Mouse (Mus musculus): ENCODE data around the gene Npas2.

Npas2 gene

GRCm38 (mm10) chr1:39228401-39228800 lies 34.9 kb downstream of the Npas2 start:
- DNase-seq = no peak

- no peak for DNase-seq
Measured at GRCm38 (mm10) chr1:39230021-39230420, 36.5 kb downstream of the Npas2 start.

GRCm38 (mm10) chr1:39234815-39235449 lies 41.4 kb downstream of the Npas2 start:
- no peak for DNase-seq

DNA sequence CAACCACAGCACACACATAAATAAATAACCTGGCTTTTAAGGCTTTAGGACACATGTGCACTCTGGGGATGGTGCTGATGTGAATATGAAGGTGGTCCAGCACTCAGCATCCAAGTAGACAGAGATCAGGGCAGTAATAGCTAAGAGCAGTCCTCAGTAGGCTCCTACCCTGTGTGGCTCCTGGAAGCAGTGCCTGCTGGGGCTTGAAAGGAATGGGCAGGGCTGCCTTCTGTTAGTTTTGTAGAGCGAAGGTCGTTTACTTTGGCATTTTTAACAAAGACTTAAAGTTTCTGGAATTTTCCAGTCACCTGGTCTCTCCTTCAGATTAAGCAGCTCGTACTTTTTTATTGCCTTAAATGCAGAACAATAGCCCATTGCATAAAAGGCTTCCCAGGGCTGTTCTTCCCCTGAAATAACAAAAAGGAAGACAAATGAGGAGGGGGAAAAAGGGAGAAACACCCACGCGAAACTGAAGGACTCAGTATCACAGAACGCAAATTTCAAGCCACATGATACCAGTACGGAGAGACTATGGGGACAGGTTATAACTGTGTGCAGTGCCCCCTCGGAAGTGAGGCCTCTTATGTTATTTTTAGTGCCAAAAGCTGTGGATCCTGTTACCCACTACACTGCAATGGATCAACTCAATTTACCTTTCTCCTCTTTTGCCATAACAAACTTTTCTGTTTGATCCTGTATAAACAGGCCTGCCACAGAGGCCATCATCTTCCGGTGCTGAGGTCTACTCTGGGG lies 44.1 kb downstream of the Npas2 start:
- no peak for DNase-seq

DNA sequence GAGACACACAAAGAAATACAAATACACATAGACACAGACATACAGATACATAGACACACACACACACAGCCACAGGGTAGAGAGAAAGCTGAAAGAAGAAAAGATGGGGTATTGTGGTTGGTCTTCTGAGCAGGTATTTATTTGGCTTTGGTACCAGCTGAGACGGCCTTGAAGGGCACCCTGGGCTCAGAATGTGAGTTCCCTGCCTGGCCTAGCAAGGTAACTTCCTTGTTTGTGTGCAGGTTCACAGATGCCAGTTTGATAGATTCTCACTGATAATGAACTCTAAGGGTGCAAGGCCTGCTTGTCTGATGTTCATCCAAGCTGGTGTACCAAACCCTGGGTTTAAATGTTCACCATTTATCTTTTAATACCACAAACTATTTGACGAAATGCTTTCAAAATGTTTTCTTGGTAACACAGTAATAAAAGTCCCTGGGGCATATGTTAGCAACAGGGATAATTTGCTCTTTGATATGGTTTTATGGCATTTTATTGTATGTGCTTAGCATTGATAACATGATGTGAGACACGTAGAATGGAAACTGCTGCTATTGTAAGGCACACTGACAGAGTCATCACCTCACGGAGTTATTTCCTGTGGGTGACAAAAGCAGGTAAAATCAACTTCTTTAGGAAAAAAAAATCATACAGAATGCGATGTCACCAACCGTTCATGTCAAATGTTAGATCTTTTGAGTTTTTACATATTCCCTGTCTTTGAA lies 47.5 kb downstream of the Npas2 start:
- no peak for DNase-seq

DNA sequence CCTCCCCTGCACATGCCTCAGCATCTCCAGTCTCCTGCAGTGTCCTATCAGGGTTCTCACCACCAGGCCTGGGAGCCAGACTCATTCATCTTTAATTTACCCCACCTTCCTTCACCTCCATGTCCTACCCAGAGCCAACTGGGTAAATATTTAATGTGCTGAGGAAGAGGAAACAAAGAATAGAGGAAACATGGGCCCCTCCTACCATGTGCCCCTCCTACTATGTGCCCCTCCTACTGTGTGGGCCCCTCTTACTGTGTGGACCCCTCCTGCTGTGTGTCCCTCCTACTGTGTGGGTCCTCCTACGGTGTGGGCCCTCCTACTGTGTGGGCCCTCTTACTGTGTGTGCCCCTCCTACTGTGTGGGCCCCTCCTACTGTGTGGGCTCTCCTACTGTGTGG lies 51.2 kb downstream of the Npas2 start:
- DNase-seq = no peak

GRCm38 (mm10) chr1:39251679-39252078 lies 58.1 kb downstream of the Npas2 start:
- DNase-seq = no peak

- DNase-seq = peak; percentile 20
Measured at GRCm38 (mm10) chr1:39253771-39254170, 60.2 kb downstream of the Npas2 start.

DNA sequence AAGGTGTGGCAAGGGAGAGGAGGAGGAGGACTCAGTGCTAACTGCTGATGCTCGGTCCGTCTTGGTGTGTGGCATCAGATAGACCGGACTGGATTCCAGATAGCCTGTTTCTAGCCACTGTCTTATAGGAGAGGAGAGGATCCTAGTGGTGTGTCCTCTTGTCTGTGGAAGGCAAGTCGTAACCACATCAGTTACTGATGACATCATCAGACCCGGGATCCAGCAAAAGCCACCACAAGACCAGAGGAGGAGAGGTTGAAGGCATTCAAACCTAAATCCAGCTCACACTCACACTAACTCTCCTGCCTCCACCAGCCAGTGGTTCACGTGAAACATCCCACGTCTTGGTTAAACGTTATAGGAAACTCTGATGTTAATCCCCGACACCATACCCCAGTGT lies 62.5 kb downstream of the Npas2 start:
- DNase-seq = no peak

DNA sequence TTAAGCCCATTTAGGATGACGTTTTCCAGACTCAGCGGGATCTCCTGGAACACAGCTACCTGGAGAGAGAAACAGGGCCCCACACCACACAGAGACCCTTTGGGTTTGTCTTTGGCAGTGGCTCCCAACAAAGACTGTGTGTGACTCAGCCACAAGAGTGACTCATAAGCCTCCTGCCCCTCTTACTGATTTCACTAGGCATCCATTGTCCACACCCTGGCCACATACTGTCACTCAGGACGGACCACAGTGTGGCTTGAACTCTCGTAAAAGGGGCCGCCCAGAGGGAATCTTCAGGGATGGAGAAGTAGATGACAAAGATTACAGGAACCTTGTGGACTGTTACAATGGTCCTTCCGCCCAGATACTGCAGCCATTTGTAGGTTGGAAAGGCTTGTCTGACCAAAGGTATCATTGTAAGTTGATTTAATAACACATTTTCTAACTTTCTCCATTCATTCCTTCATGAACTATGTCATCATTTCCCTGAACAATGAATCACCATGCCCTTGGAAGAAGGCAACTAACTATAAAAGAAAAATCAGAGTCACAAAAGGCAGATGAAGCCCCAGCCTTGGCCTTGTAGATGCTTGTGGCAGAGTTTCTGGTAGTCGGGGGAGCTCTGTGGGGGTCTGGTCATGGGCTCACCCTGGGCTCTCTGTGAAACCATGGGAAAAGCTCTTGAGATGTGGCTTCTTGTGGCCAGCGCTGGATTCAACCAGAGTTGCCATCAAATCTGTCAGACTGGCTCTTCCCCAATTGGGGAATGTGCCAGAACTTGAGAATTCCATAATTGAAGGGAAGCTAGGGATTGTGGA lies 63.2 kb downstream of the Npas2 start:
- no peak for DNase-seq

- DNase-seq = no peak
Measured at GRCm38 (mm10) chr1:39257331-39257594, 63.7 kb downstream of the Npas2 start.

GRCm38 (mm10) chr1:39259668-39260067 lies 66.1 kb downstream of the Npas2 start:
- DNase-seq = no peak

GRCm38 (mm10) chr1:39260183-39260978 lies 66.8 kb downstream of the Npas2 start:
- DNase-seq = no peak

- no peak for DNase-seq
Measured at GRCm38 (mm10) chr1:39266843-39267512, 73.4 kb downstream of the Npas2 start.

- DNase-seq = no peak
Measured at GRCm38 (mm10) chr1:39272976-39273375, 79.4 kb downstream of the Npas2 start.

DNA sequence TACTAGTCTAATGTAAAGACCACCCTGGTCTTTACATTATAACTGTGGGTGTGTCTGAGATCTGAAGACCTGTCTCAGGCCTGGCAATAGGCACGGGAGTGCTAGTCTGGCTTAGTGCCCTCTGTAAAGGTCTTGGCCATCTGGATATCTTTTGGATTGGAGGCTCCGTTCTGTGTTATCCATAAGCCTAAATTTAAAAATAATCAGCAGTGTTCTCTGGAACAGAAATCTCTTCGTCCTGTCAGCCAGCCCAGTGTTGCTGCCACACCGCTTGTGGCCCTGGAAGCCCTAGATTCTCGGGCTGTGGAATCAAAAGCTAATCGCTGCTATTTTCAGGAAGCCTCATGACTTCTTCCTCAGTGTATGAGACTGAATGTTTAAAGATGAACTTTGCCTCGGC lies 86.9 kb downstream of the Npas2 start:
- no peak for DNase-seq

DNA sequence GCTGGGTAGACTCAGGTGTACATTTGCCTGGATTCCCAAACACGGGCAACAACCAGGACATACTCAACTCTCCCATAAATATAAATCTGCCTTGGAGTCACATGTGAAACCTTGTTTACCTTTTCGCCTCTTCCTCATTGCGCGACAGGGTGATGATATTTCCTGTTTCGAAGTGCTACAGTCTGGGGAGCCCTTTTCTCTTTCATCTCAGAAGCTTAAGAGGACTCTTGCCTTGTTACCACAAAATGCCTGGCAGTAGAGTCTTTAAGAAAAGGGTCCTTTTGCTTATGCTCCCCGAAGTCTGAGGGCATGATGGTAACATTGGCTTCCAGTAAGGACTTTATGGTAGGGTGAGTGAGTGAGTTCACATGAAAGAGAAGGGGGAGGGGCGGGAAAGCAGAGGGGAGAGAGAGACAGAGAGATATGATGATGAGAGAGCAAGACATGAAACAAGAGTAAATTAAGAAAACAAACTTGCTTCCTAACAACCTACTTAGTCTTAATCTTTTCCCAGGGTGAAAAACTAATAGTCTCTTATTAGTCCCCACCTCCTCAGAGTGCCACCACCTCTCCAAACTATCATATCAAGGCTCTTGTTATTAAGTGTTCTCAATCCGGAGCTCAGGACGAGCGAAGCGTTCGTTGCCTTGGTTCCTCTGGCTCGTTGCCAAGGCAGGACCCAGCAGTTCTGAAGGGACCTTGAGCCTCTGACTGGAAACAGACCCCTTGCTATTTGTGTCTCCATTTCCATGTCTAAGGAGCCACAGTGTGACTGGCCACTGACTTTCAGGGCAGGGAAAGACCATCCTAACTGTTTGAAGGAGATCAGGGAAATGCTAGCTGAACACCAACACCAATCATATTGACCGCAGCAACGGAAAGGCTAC lies 87.7 kb downstream of the Npas2 start:
- no peak for DNase-seq

GRCm38 (mm10) chr1:39281888-39282287 lies 88.4 kb downstream of the Npas2 start:
- DNase-seq = no peak

- no peak for DNase-seq
Measured at GRCm38 (mm10) chr1:39283323-39283722, 89.8 kb downstream of the Npas2 start.

- DNase-seq = peak; percentile 18
Measured at GRCm38 (mm10) chr1:39284786-39285185, 91.3 kb downstream of the Npas2 start.

DNA sequence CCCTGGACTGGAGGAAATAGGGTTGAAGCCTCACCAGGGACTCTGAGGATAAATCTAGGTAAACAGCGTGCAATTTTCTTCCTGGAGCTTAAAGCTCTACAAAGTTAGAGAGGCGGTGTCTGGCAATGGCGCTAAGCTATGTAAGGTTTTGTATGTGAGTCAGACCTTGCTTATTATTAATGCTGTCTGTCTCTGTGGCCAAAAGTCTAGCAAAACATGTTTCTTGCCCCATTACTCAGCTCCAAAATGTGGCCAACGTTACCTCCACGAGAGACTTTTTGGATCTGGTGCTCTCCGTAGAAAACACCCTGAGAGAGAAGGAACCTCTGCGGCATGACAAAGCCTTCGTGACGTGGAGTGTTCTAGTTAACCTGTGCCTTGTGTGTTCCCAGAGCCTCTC lies 93.5 kb downstream of the Npas2 start:
- no peak for DNase-seq
